Mouse (Mus musculus) liver, embryonic 12.5 days (tissue): ENCODE results near the gene Anxa6. TPM values are rescaled to one million over a fixed set of nuclear protein-coding genes. Genes with fewer than 3 reads are reported as not detected.
A peak's percentile ranks its signal among the peaks of the same experiment; 100 is the strongest.

Experiments
- ATAC-seq: fragments of 200-750 bp; cut with Nextera tagmentation; 2 replicates; pipeline ENCODE4 v1.8.0; 2017; ENCODE audit warnings: moderate number of reproducible peaks, mild to moderate bottlenecking, moderate library complexity
- H3K27ac ChIP-seq: fragments of 300-500 bp; sonication (generic); 2 replicates; pipeline ENCODE4 v1.5.1; 2016; ENCODE audit warnings: mild to moderate bottlenecking
- H3K27me3 ChIP-seq: fragments of 300-500 bp; sonication (generic); replicated peaks from 2 replicates; pipeline ENCODE4 v1.6.1; 2016; ENCODE audit warnings: mild to moderate bottlenecking, moderate library complexity
- H3K36me3 ChIP-seq: fragments of 300-500 bp; sonication (generic); 2 replicates; pipeline ENCODE4 v1.6.1; 2016; ENCODE audit warnings: mild to moderate bottlenecking, moderate library complexity
- H3K4me1 ChIP-seq: fragments of 300-500 bp; sonication (generic); 2 replicates; pipeline ENCODE4 v1.6.1; 2016
- H3K4me2 ChIP-seq: fragments of 300-500 bp; sonication (generic); 2 replicates; pipeline ENCODE4 v1.6.1; 2016; ENCODE audit warnings: mild to moderate bottlenecking, moderate library complexity
- H3K4me3 ChIP-seq: fragments of 300-500 bp; sonication (generic); 2 replicates; pipeline ENCODE4 v1.5.1; 2016; ENCODE audit warnings: mild to moderate bottlenecking, moderate library complexity
- H3K9ac ChIP-seq: fragments of 300-500 bp; sonication (generic); 2 replicates; pipeline ENCODE4 v1.6.1; 2016; ENCODE audit warnings: mild to moderate bottlenecking, moderate library complexity
- H3K9me3 ChIP-seq: fragments of 300-500 bp; sonication (generic); replicated peaks from 2 replicates; pipeline ENCODE4 v1.6.1; 2016; ENCODE audit warnings: mild to moderate bottlenecking, moderate library complexity
- WGBS: fragments of 180-500 bp; shearing (Covaris S2); methylation state at CpG from one replicate; pipeline ENCODE4 v1.1.7; 2016; ENCODE audit not compliant: insufficient replicate concordance; 5-methylcytosine and 5-hydroxymethylcytosine counted together
- polyA plus RNA-seq: library from polyadenylated mRNA; unstranded; fragments of >200 nt; fragmentation: Nextera tagmentation; extraction: Ambion mirVana; gene quantifications from 2 replicates; pipeline ENCODE4 v1.2.1, GENCODE M21; 2016

Gene Anxa6
- polyA plus RNA-seq, result 52.9 and 54.7 TPM in 2 replicates

DNA sequence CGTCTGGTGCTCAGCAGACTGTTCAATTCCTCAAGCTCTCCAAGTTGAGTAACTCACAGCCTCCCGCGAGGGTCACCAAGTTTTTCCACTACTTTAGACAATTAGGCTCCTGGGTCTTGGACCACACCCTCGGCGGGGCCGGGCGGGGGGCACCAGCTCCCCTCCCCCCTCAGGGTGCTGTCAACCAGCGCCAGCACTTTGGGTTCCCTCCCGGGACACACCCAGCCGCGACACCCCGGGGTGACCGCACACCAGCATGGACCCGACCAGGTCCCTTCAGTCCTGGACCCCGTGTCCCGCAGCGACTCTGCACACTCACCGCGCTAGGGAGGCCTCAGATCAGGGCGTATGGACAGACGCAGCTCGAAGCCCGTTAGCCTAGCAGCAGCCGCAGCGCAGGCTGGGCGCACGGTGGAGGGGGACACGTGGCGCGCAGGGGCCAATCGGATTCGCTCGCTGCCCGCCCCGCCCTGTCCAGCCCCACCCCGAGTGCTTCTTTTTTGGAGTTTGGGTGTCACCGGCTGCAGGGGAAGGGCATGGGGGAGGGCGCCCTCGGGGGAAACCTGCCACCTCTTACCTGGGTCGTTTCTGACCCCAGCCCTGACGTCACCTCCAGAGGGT lies at the start of gene Anxa6:
Gene Anxa6, minus strand, starts transcription at position 406 of the 621 bp plus-strand sequence.
- Histone ChIP-seq H3K27me3 (peaks cover 22% of the 10 kb centered on the region), H3K9ac (peak within 1 kb of the TSS; percentile 54), H3K36me3 (no peaks in the 10 kb centered on the region), H3K9me3 (no peaks in the 10 kb centered on the region), H3K4me3 (peak within 1 kb of the TSS; percentile 61), H3K27ac (peak within 1 kb of the TSS; percentile 62; the same call in 1 of the 2 replicates), H3K4me2 (peak within 1 kb of the TSS; percentile 86), H3K4me1 (peaks cover 33% of the 10 kb centered on the region)
- peak; percentile 91 for ATAC-seq
- 1% methylated on average over 38 of the region's 41 CpGs for WGBS

DNA sequence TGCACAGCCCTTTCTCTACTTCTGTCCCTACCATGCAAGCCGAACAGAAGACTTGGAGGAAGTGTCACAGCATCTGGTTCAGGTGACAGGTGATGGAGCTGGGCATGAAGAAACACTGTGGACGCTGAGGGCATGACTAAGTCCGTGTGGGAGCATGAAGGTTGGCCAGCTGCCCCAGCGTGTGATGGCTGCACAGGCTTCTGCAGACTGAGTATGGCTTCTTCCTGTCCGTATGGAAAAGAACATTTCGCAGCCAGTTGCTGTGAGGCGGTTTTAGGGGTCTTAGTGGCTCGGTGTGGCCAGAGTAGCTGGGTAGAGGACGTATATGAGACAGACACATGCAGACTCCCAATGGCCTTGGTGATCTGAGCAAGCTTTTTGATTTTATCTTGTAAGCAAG lies 48.0 kb upstream of the Anxa6 start:
- 76% methylated on average over 9 of the region's 9 CpGs for WGBS

DNA sequence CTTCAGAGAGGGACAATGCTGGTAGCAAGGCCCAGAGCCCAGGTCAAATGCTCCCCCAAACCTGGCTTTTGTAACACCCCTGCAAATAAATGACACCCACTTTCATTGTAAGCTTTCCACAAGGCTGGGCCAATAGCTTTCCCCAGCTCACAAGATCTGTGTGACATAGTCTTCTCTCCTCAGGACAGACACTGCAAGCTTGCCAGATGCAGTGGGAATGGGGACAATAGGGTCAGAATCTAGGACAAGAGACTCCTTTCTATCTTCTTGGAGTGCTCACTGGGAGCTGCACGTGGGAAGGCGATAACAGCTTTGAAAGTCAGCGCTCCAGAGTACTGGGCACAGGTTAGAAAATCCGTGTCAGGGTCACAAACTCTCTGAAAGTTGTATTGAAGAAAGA lies 45.9 kb upstream of the Anxa6 start:
- Histone ChIP-seq H3K9me3 (no peaks in the 10 kb centered on the region), H3K9ac (no peak overlapping the region), H3K27ac (no peak overlapping the region), H3K36me3 (no peaks in the 10 kb centered on the region), H3K4me3 (no peak overlapping the region), H3K27me3 (peaks cover 8% of the 10 kb centered on the region; the same call in 1 of the 2 replicates), H3K4me1 (peaks cover 23% of the 10 kb centered on the region), H3K4me2 (no peak overlapping the region)
- ATAC-seq, result no peak
- 80% methylated on average over 4 of the region's 4 CpGs for WGBS

More for the DNA sequence above, 48.0 kb upstream of the Anxa6 start:
- Histone ChIP-seq H3K4me3 (no peak overlapping the region), H3K4me2 (no peak overlapping the region), H3K36me3 (no peaks in the 10 kb centered on the region), H3K9ac (no peak overlapping the region), H3K27me3 (peaks cover 8% of the 10 kb centered on the region; the same call in 1 of the 2 replicates), H3K9me3 (no peaks in the 10 kb centered on the region), H3K4me1 (peaks cover 23% of the 10 kb centered on the region), H3K27ac (no peak overlapping the region)
- no peak for ATAC-seq

DNA sequence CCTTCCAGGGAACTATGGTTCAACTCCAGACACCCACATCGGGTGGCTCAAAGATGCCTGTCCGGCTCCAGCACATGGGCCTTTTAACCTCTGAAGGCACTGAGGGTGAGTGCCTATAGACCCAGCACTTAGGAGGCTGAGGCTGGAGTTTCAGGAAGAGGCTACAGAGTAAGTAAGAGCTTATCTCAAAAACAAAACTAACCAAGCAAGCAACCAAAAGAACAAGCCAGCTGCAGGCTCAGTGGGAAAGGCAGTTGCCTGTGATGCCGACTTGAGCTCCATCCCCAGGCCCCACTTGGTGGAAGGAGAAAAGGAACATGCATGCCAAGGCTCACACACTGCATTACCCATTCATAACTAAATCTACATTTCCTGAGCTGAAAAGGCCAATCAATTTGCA lies 45.3 kb upstream of the Anxa6 start:
- Histone ChIP-seq H3K9me3 (no peaks in the 10 kb centered on the region), H3K4me1 (peaks cover 23% of the 10 kb centered on the region), H3K4me3 (no peak overlapping the region), H3K27me3 (peaks cover 8% of the 10 kb centered on the region; the same call in 1 of the 2 replicates), H3K4me2 (peak overlapping the region; percentile 87), H3K9ac (no peak overlapping the region), H3K27ac (no peak overlapping the region), H3K36me3 (no peaks in the 10 kb centered on the region)
- no peak for ATAC-seq
- 40% methylated on average over 3 of the region's 3 CpGs for WGBS

DNA sequence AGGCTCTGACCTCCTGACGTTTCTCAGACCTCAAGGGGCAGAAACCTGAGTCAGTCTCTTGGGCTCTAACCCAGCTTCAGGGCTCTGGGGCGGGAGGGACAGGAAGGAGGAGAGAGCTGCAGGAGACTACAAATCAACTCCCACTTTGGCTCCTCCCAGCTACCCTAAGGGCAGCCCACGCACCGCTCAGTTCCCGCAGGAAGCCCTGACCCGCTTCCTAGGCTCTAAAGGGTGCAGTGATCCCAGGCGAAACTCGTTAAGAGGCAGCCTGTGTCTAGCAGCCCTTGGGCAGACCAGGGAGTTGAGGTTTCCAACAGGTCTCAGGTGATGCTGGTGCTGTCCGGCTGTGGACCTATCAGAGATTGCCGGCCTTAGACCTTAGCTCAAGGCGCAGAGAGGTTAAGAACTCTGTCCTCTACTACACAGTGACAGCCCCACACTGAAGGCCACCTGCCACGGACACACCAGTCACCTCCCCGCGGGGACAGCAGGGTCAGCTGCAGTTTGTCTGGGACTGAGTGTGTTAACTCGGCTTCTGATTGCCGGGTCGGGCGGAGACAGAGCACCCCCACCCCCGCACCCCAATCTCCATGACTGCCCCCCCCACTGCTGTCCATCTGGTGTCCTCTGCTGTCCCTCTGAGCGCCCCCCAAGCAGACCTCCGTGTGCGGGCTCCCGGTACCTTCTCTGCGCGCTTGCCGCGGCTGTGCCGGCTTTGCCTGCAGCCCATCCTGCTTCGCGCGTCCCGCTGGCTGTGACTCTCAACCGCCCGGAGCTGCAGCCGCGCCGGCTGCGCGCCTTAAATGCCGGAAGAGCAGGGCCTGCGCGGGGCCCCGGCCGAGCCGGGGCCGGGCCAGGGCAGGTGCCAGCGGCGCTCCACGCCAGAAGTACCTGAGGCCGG lies 44.3 kb upstream of the Anxa6 start, which contains the start of gene Ccdc69:
Gene Ccdc69, minus strand, starts transcription at position 801 of the 901 bp plus-strand sequence.
- peak within 1 kb of the TSS; percentile 57 for H3K9ac ChIP-seq
- peak; percentile 58 for ATAC-seq
- H3K27ac ChIP-seq, result no peak within 1 kb of the TSS
- under 1% methylated on average over 50 of the region's 50 CpGs for WGBS
- peak within 1 kb of the TSS; percentile 87 for H3K4me2 ChIP-seq
- H3K36me3 ChIP-seq, result no peaks in the 10 kb centered on the region
- H3K27me3 ChIP-seq, result peaks cover 8% of the 10 kb centered on the region; the same call in 1 of the 2 replicates
- peak within 1 kb of the TSS; percentile 57 for H3K4me3 ChIP-seq
- peaks cover 23% of the 10 kb centered on the region for H3K4me1 ChIP-seq
- no peaks in the 10 kb centered on the region for H3K9me3 ChIP-seq

DNA sequence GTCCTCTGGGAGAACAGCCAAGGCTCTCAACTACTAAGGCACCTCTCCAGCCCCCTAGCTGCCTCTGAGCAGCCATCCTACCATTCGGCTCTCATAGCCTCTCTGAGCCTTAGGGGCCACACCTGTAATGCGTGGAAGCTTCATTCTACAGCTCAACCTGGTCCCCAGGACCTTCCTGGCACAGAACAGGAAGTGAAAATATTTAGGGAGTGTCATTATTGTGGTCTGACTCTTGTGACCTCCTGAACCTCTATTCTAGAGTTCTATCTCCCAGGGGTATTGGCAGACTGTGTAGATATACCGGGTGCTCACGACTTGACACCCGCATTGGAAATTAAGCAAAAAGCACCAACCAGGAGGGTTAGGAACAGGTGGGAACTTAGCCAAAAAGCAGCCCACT lies 43.0 kb upstream of the Anxa6 start:
- Histone ChIP-seq H3K9me3 (no peaks in the 10 kb centered on the region), H3K9ac (no peak overlapping the region), H3K4me1 (peaks cover 23% of the 10 kb centered on the region), H3K27me3 (peaks cover 8% of the 10 kb centered on the region; the same call in 1 of the 2 replicates), H3K27ac (no peak overlapping the region), H3K36me3 (no peaks in the 10 kb centered on the region), H3K4me3 (no peak overlapping the region), H3K4me2 (no peak overlapping the region)
- ATAC-seq, result no peak
- WGBS, result 79% methylated on average over 5 of the region's 5 CpGs

DNA sequence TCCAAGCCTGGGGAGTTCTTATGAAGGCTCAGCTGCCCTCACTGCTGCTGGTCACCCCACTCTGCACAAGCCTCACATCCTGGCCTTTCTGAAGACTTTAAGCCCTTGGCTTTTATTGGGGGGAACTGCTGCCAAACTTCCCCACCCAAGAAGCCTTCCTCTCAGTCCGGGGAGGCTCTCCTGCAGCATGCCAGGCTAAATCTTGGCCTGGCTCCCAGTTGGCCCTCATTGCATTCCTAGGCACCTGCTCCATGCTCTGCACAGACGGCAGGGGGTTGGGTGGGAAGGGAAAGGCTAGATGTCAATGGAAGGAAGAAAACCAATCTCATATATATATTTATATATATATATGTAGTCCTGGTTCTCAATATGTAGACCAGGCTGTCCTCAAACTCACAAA lies 42.4 kb upstream of the Anxa6 start:
- Histone ChIP-seq H3K4me2 (no peak overlapping the region), H3K9ac (no peak overlapping the region), H3K4me1 (peaks cover 23% of the 10 kb centered on the region), H3K36me3 (no peaks in the 10 kb centered on the region), H3K27ac (no peak overlapping the region), H3K27me3 (peaks cover 8% of the 10 kb centered on the region; the same call in 1 of the 2 replicates), H3K9me3 (no peaks in the 10 kb centered on the region), H3K4me3 (no peak overlapping the region)
- 73% methylated on average over 2 of the region's 2 CpGs for WGBS
- no peak for ATAC-seq

DNA sequence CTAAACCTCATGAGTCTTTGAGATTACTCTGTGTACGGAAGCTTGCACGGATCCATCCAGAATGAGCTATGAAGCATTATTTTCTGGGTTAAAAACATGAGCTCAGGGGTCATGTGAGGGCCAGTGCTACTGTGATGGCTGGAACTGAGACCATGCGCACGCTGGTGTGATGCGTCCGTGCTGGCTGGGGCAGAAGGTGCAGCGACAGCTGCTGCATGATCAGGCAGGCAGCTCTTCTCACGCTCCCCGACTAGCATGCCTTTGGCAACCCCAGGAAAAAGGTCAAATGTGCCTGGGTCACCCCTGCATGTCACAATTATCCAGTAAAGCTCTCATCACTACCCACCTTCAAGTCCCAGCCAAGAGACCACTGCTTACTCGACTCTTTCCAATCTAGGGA lies 39.9 kb upstream of the Anxa6 start:
- no peaks in the 10 kb centered on the region for H3K9me3 ChIP-seq
- peaks cover 20% of the 10 kb centered on the region for H3K4me1 ChIP-seq
- peaks cover 5% of the 10 kb centered on the region; the same call in 1 of the 2 replicates for H3K27me3 ChIP-seq
- H3K4me3 ChIP-seq, result no peak overlapping the region
- no peaks in the 10 kb centered on the region for H3K36me3 ChIP-seq
- WGBS, result 74% methylated on average over 10 of the region's 10 CpGs
- H3K27ac ChIP-seq, result no peak overlapping the region
- no peak overlapping the region for H3K4me2 ChIP-seq
- no peak overlapping the region for H3K9ac ChIP-seq
- no peak for ATAC-seq

DNA sequence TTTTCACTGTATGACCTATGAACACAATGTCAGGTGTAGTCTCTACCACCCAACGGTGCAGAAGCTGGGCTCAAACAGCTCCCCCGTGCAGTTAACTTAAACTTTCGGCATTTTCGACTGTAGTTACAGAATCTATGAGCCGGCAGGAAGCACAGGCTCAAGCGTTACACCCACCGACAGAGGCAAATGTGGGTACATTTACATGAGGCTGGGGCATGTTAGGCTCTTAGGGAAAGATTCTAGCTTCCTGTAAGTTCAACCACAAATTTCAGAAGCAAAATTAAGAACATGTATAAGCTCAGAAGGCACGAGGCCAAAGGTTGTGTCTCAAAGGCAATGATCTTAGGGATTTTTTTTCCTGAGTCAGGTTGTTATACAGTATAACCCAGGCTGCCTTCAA lies 39.2 kb upstream of the Anxa6 start:
- peaks cover 13% of the 10 kb centered on the region for H3K4me1 ChIP-seq
- no peak overlapping the region for H3K4me3 ChIP-seq
- no peak for ATAC-seq
- no peak overlapping the region for H3K9ac ChIP-seq
- H3K27ac ChIP-seq, result no peak overlapping the region
- H3K27me3 ChIP-seq, result no peaks in the 10 kb centered on the region
- H3K36me3 ChIP-seq, result no peaks in the 10 kb centered on the region
- no peaks in the 10 kb centered on the region for H3K9me3 ChIP-seq
- H3K4me2 ChIP-seq, result no peak overlapping the region
- 69% methylated on average over 8 of the region's 8 CpGs for WGBS

DNA sequence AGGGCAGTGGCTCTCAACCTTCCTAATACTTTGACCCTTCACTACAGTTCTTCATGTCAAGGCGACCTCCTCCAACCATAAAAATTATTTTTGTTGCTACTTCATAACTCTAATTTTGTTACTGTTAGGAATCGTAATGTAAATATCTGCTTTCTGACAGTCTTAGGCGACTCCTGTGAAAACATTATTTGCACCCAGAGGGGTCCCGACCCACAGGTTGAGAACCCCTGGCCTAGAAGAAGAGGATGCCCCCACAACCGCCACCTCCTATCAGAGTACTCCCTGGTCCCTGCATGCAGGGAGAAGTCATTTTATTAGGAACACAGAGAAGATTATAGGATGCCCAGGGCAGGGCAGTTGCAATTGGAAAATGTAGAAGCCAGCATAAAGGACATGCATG lies 38.1 kb upstream of the Anxa6 start:
- Histone ChIP-seq H3K27ac (no peak overlapping the region), H3K36me3 (no peaks in the 10 kb centered on the region), H3K9me3 (no peaks in the 10 kb centered on the region), H3K4me3 (no peak overlapping the region), H3K4me1 (peaks cover 2% of the 10 kb centered on the region; the same call in 1 of the 2 replicates), H3K27me3 (no peaks in the 10 kb centered on the region), H3K4me2 (no peak overlapping the region), H3K9ac (no peak overlapping the region)
- no peak for ATAC-seq
- 77% methylated on average over 5 of the region's 5 CpGs for WGBS

DNA sequence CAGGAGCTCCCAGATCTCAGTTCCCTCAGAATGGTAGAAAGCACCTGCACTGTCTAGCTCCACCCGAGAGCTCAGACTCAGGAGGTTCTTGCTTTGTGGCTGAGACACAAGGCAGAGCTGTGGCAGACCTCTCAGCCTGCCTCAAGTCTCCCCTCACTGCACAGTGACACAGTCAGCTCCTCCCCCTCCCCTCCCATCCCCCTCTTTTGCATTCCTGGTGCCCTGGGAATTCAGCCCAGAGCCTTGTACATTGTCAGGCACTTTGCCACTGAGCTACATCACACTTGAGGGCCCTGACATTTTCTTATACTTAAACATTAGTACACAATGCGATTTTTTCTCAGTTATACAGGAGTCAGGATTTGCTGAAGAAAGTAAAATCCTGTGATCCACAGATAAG lies 35.8 kb upstream of the Anxa6 start:
- WGBS, result 49% methylated on average over 2 of the region's 2 CpGs
- no peaks in the 10 kb centered on the region for H3K36me3 ChIP-seq
- H3K9me3 ChIP-seq, result no peaks in the 10 kb centered on the region
- H3K27ac ChIP-seq, result no peak overlapping the region
- no peak overlapping the region for H3K9ac ChIP-seq
- H3K4me2 ChIP-seq, result no peak overlapping the region
- H3K4me3 ChIP-seq, result no peak overlapping the region
- no peak for ATAC-seq
- no peaks in the 10 kb centered on the region for H3K27me3 ChIP-seq
- H3K4me1 ChIP-seq, result no peaks in the 10 kb centered on the region

DNA sequence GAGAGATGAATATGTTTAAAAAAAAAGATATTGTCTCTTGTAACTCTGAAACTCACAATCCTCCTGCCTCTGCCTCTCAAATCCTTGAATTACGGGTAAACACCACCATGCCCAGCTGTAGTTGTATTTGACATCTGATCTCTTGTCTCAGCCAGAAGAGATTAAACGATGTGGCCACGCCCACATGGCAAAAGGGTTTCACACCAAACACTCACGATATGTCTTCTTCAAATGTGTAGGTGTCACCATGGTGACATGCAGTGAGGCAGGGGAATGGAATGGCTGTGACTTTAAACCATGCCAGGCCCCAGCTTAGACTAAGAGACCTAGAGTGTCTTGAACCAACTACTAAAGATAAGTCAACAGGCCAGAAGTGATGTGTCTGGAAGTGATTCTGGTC lies 33.7 kb upstream of the Anxa6 start:
- no peak overlapping the region for H3K9ac ChIP-seq
- no peaks in the 10 kb centered on the region for H3K9me3 ChIP-seq
- H3K36me3 ChIP-seq, result no peaks in the 10 kb centered on the region
- H3K4me3 ChIP-seq, result no peak overlapping the region
- ATAC-seq, result no peak
- H3K27ac ChIP-seq, result no peak overlapping the region
- 0 out of 2 replicates have a peak, but pooled peaks cover 5% of the 10 kb centered on the region for H3K4me1 ChIP-seq
- no peaks in the 10 kb centered on the region for H3K27me3 ChIP-seq
- 60% methylated on average over 4 of the region's 4 CpGs for WGBS
- no peak overlapping the region for H3K4me2 ChIP-seq
